Mouse (Mus musculus) G1E (cell line): ENCODE results near the gene Acer1. TPM values are rescaled to one million over a fixed set of nuclear protein-coding genes. Genes with fewer than 3 reads are reported as not detected.

Experiments used
- ATAC-seq: 2 replicates; pipeline ENCODE4 v1.8.0; 2016; ENCODE audit warnings: mild to moderate bottlenecking; ENCODE audit not compliant: insufficient number of reproducible peaks, poor library complexity, low FRiP score, severe bottlenecking; ENCODE audit errors: extremely low read depth
- DNase-seq: peaks from one replicate; pipeline ENCODE4 v3.0.0; 2012; ENCODE audit warnings: low spot score
- H3K27me3 ChIP-seq: 2 replicates; pipeline ENCODE4 v1.6.1; 2012; ENCODE audit warnings: mild to moderate bottlenecking, low read length, inconsistent platforms; ENCODE audit not compliant: insufficient read depth
- H3K36me3 ChIP-seq: replicated peaks from 2 replicates; pipeline ENCODE3; 2012; ENCODE audit warnings: mild to moderate bottlenecking, inconsistent platforms
- H3K4me1 ChIP-seq: 2 replicates; pipeline ENCODE4 v1.6.1; 2012; ENCODE audit warnings: low read depth, low read length, inconsistent platforms, mixed read lengths; ENCODE audit not compliant: insufficient read depth
- H3K4me3 ChIP-seq: 2 replicates; pipeline ENCODE4 v1.5.1; 2012; ENCODE audit warnings: low read depth, mild to moderate bottlenecking, inconsistent platforms, low read length, moderate library complexity, mixed read lengths
- H3K9me3 ChIP-seq: replicated peaks from 2 replicates; pipeline ENCODE4 v1.6.1; 2012; ENCODE audit warnings: inconsistent platforms
- CTCF ChIP-seq: IDR thresholded peaks from 2 replicates; pipeline ENCODE4 v1.5.1; 2012; ENCODE audit warnings: low read depth, low read length, inconsistent platforms, mixed read lengths
- GATA1 ChIP-seq: IDR thresholded peaks from 2 replicates; pipeline ENCODE4 v1.6.1; 2012; ENCODE audit warnings: borderline replicate concordance, low read length, inconsistent platforms, mixed read lengths
- GATA2 ChIP-seq: IDR thresholded peaks from 2 replicates; pipeline ENCODE4 v1.6.1; 2012; ENCODE audit warnings: low read depth, low read length, inconsistent platforms, borderline replicate concordance
- POLR2AphosphoS5 ChIP-seq: IDR thresholded peaks from 2 replicates; pipeline ENCODE4 v1.6.1; 2012; ENCODE audit warnings: low read depth, low read length, inconsistent platforms; ENCODE audit not compliant: insufficient replicate concordance
- TAL1 ChIP-seq: conservative IDR thresholded peaks from 2 replicates; pipeline ENCODE4 v1.6.1; 2012; ENCODE audit warnings: low read depth, low read length, inconsistent platforms, mixed read lengths
- polyA plus RNA-seq: library from polyadenylated mRNA; stranded (reverse); fragments of >175 nt; gene quantifications from 2 replicates; pipeline ENCODE4 v1.2.3, GENCODE M21; 2012
- total RNA-seq, 2 experiments: library from RNA; stranded (forward) in 1 of 2; stranded (reverse) in 1 of 2; fragments of 200-1000 nt in 1 of 2; fragments of >200 nt in 1 of 2; fragmentation: Nextera tagmentation in 1 of 2; gene quantifications; 2 replicates each; pipeline ENCODE4 v1.2.3; 2014 to 2017

The Acer1 gene
- total and polyA plus RNA-seq, 3 experiments, result not detected

DNA sequence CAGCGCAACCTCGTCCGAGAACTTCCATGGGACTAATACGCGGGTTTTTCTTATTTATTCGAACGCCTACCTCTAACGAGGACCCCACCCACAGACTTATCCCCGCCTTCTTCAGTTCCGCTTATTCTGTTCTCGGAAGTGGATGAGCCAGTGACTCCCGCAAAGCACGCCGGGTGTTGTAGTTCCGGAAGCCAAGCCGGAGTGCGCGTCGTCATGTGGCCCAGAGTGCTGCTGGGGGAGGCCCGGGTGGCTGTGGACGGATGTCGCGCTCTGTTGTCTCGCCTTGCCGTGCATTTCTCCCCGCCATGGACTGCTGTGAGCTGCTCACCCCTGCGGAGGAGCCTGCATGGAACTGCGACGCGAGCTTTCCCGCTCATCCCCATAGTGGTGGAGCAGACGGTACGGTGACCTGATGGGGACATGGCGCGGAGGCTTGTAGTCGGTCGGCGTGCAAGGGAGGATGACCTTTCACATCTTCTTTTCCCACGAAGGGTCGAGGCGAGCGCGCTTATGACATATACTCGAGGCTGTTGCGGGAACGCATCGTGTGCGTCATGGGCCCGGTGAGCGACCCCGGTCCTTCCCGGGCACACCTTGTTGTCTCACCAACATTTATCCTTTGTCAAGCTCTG lies 8.3 kb upstream of the Acer1 start, which contains the start of gene Clpp:
TSS of gene Clpp (plus strand) at position 191 of the 632 bp plus-strand sequence.
- DNase-seq, result peak; percentile 88
- Histone ChIP-seq H3K27me3 (peaks cover 15% of the 10 kb centered on the region), H3K9me3 (no peaks in the 10 kb centered on the region), H3K4me3 (peak within 1 kb of the TSS; percentile 97), H3K36me3 (peaks cover 41% of the 10 kb centered on the region), H3K4me1 (peaks cover 38% of the 10 kb centered on the region)
- ATAC-seq, result peak; percentile 91
- no peak for TF ChIP-seq TAL1
- 0 out of 2 replicates have a peak, but pooled peaks have one; percentile 42 for TF ChIP-seq POLR2AphosphoS5

DNA sequence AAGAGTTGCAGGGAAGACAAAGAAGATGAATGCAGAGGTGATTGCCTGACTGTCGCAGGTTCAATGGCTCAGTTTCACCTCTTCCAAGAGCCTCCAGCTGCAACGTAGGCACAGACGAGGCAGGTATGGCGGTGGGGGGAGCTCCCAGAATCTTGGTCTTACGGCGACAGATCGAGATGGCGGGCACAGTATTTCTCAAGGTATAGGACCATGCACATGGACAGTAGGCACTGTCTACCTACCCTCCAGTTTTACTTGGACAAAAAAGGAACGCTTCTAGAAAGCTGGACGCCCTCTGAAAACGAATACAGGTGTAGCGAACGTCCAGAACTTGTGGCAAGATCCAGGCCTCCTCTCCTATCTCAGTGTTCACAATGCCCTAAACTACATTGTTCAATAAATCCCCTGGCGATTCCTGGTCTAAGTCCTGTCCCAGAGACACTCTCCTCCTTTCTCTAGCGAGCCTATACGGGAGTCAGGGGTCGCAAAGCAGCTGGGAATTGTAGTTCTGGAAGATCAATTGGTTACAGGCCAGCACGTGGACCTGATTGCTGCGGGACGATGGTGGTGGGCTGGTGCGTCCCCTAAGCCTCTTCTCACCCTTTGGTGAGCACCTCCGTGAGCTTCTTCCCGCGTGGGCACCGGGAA lies 7.7 kb upstream of the Acer1 start:
- H3K4me3 ChIP-seq, result peak overlapping the region; percentile 97
- DNase-seq (peak; percentile 70), ATAC-seq (peak; percentile 84)
- peaks cover 35% of the 10 kb centered on the region for H3K36me3 ChIP-seq
- TF ChIP-seq POLR2AphosphoS5 (no peak), CTCF (no peak), TAL1 (no peak), GATA2 (no peak), GATA1 (no peak)
- peaks cover 38% of the 10 kb centered on the region for H3K4me1 ChIP-seq
- peaks cover 18% of the 10 kb centered on the region for H3K27me3 ChIP-seq
- no peaks in the 10 kb centered on the region for H3K9me3 ChIP-seq

DNA sequence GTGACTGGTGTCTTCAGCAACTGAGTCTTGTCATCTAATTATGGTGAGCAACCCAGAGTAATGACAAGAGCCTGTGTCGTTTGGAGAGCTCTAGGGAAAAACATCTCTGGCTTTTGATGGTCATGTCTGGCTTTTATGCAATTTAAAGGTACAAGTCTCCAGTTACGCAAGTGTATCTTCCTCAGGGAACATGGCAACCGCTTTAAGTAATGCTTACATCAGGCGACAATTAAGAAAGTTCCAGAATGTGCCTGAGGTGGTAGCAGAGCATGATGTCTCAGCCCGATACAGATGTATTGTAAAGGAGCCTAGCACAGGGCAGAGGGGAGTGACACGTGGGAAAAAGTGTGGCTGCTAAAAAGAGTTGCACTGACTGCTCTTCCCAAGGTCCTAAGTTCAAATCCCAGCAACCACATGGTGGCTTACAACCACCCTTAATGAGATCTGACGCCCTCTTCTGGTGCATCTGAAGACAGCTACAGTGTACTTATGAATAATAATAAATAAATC lies 7.0 kb upstream of the Acer1 start:
- peaks cover 38% of the 10 kb centered on the region for H3K4me1 ChIP-seq
- DNase-seq (no peak), ATAC-seq (no peak)
- no peaks in the 10 kb centered on the region for H3K9me3 ChIP-seq
- peaks cover 18% of the 10 kb centered on the region for H3K27me3 ChIP-seq
- TF ChIP-seq TAL1 (no peak), GATA1 (no peak), CTCF (no peak), POLR2AphosphoS5 (no peak), GATA2 (no peak)
- H3K36me3 ChIP-seq, result peaks cover 29% of the 10 kb centered on the region
- no peak overlapping the region; the same call in 1 of the 2 replicates for H3K4me3 ChIP-seq

DNA sequence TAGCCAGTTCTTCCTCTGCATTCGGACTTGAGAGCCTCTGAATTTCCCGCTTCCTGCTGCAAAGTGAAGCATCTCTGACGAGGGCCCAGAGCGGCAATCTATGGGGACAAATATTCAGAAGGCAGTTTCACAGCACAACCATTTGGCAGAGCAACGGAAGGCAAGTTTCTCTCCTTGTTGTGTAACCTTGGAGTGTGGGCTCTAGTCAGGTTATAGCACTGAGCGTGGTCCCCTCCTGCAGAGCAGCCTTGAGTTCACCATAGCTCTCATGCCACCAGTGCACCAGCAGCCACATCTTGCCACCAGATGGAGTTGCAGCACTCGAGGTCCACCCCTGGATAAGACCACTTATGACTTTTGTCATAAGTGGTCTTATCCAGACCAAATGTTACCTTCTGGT lies 6.5 kb upstream of the Acer1 start:
- H3K36me3 ChIP-seq, result peaks cover 23% of the 10 kb centered on the region
- TF ChIP-seq GATA1, result no peak
- no peak for TF ChIP-seq TAL1
- no peak for TF ChIP-seq CTCF
- no peak for TF ChIP-seq POLR2AphosphoS5
- TF ChIP-seq GATA2, result no peak
- DNase-seq (no peak), ATAC-seq (no peak)
- peaks cover 34% of the 10 kb centered on the region for H3K4me1 ChIP-seq
- H3K9me3 ChIP-seq, result no peaks in the 10 kb centered on the region
- H3K4me3 ChIP-seq, result no peak overlapping the region
- H3K27me3 ChIP-seq, result peaks cover 18% of the 10 kb centered on the region

DNA sequence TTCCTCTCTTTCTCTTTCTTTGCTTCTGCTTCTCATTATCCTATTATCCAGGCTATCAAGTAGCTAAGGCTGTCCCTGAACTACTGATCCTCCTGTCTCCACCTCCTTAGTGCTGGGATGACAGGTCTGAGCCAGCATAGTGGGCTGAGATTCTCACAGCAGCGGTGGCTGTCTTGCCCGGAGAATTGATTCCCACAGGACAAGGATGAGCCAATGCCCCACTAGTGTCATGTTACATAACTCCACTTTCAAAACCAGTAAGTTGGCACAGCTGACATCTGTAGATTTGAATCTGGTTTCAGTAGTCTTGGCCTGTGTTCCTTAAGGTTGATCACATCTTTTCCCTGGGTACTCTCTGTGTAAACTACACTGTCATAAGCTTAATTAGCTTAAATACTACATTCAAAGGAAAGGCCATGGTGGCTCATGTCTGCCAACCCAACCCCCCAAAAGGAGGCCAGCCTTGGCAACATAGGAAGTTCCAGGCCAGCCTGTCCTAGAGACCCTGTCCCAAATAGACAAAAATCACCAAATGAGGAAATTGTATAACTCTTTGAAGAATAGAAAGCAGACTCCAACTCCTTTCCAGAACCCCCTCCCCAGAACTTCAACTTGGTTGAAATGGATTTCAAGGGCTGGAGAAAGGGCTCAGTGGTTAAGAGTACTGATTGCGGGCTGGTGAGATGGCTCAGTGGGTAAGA lies 4.3 kb upstream of the Acer1 start:
- H3K4me1 ChIP-seq, result peaks cover 19% of the 10 kb centered on the region
- peaks cover 4% of the 10 kb centered on the region for H3K36me3 ChIP-seq
- peaks cover 27% of the 10 kb centered on the region for H3K27me3 ChIP-seq
- no peaks in the 10 kb centered on the region for H3K9me3 ChIP-seq
- DNase-seq, result no peak
- no peak for ATAC-seq
- no peak for TF ChIP-seq GATA2
- TF ChIP-seq TAL1, result no peak
- TF ChIP-seq CTCF, result no peak
- no peak for TF ChIP-seq GATA1
- TF ChIP-seq POLR2AphosphoS5, result no peak
- H3K4me3 ChIP-seq, result no peak overlapping the region

DNA sequence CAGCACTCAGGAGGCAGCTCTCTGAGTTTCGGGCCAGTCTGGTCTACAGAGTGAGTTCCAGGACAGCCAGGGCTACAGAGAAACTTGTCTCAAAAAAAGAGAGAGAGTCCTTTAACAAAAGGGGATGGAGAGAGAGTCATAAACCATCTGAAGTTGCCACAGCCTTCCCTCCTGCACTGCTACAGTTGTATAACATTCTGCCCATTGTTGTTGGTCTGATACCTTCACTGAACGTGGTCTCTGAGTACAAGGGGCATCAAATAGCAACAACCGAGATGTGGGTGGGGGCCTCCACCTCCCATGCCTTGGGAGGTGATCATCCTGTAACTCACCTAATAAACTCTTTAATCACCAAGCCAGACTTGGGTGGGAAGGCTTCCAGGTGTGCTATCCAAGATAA lies 3.7 kb upstream of the Acer1 start:
- no peak for DNase-seq

More for the DNA sequence above, 3.7 kb upstream of the Acer1 start:
- Histone ChIP-seq H3K4me3 (no peak overlapping the region), H3K4me1 (peaks cover 14% of the 10 kb centered on the region), H3K27me3 (peaks cover 31% of the 10 kb centered on the region), H3K36me3 (no peaks in the 10 kb centered on the region), H3K9me3 (no peaks in the 10 kb centered on the region)
- TF ChIP-seq GATA1, result no peak
- TF ChIP-seq CTCF, result no peak
- TF ChIP-seq TAL1, result no peak
- no peak for TF ChIP-seq GATA2
- no peak for TF ChIP-seq POLR2AphosphoS5
- ATAC-seq, result no peak
